Mouse (Mus musculus) stomach, postnatal 0 days (tissue): ENCODE data around the gene Olfr1037.
"Not testable (repeated sequence)": the region's sequence is repeated elsewhere in the genome, so short reads cannot be mapped to it uniquely, and the experiment has no call there.

Experiments used
- CTCF ChIP-seq: IDR thresholded peaks from 2 replicates; pipeline ENCODE4 v1.5.1; 2016; ENCODE audit warnings: antibody characterized with exemption, low read depth, mild to moderate bottlenecking, moderate library complexity
- EP300 ChIP-seq: optimal IDR thresholded peaks from 2 replicates; pipeline ENCODE3; 2016; ENCODE audit warnings: antibody characterized with exemption

DNA sequence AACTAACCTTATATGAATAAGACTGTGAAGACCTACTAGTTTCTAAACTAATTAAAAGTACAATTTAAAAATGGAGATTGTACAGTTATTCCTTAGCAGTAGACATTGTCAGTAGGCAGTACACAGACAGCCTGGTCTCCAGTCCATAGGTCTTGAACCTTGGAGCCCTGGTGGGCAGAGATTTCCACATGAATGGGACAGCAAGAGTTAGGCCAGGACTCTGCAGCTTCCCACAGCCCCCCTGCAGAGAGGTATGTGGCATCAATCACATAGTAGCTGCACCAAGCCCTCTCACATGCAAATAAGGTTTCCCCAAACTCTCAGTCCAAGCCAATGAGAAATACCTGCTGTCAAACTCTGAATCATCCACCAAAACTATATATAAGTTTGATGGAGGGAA is 36.4 kb downstream of the Olfr1037 start:
- TF ChIP-seq EP300, CTCF: not testable (repeated sequence)
